Mouse (Mus musculus) lung, adult 2 months (tissue): ENCODE results near the gene Myzap. TPM values are rescaled to one million over a fixed set of nuclear protein-coding genes. Genes with fewer than 3 reads are reported as not detected.
A peak's percentile ranks its signal among the peaks of the same experiment; 100 is the strongest.
"Not testable (repeated sequence)": the region's sequence is repeated elsewhere in the genome, so short reads cannot be mapped to it uniquely, and the experiment has no call there.

ENCODE experiments used
- DNase-seq: peaks from one replicate; pipeline ENCODE4 v3.0.0; 2022
- H3K4me1 ChIP-seq: fragments of 200-500 bp; 2 replicates; pipeline ENCODE4 v1.6.1; 2011; ENCODE audit warnings: low read length; ENCODE audit not compliant: control insufficient read depth, insufficient read depth
- H3K4me3 ChIP-seq: fragments of 200-500 bp; replicated peaks from 2 replicates; pipeline ENCODE3; 2011; ENCODE audit warnings: low read depth, mild to moderate bottlenecking, control low read depth, low read length; ENCODE audit errors: extremely low read depth
- CTCF ChIP-seq: fragments of 200-500 bp; IDR thresholded peaks from 2 replicates; pipeline ENCODE4 v1.5.1; 2011; ENCODE audit warnings: mild to moderate bottlenecking, low read length, control low read depth; ENCODE audit not compliant: insufficient read depth
- POLR2A ChIP-seq: fragments of 200-500 bp; IDR thresholded peaks from 2 replicates; pipeline ENCODE4 v1.6.1; 2011; ENCODE audit warnings: low read depth, mild to moderate bottlenecking, control low read depth, low read length, borderline replicate concordance; ENCODE audit errors: extremely low read depth
- WGBS: fragments of 180-500 bp; shearing (Covaris S2); methylation state at CpG from one replicate; pipeline ENCODE4 v1.1.7; 2018; 5-methylcytosine and 5-hydroxymethylcytosine counted together
- polyA plus RNA-seq: library from polyadenylated mRNA; depleted of rRNA; stranded (reverse); fragments of >200 nt; gene quantifications from 2 replicates; pipeline ENCODE4 v1.2.3, GENCODE M21; 2012

Gene Myzap
- polyA plus RNA-seq, 1 experiment = 79.6 TPM

DNA sequence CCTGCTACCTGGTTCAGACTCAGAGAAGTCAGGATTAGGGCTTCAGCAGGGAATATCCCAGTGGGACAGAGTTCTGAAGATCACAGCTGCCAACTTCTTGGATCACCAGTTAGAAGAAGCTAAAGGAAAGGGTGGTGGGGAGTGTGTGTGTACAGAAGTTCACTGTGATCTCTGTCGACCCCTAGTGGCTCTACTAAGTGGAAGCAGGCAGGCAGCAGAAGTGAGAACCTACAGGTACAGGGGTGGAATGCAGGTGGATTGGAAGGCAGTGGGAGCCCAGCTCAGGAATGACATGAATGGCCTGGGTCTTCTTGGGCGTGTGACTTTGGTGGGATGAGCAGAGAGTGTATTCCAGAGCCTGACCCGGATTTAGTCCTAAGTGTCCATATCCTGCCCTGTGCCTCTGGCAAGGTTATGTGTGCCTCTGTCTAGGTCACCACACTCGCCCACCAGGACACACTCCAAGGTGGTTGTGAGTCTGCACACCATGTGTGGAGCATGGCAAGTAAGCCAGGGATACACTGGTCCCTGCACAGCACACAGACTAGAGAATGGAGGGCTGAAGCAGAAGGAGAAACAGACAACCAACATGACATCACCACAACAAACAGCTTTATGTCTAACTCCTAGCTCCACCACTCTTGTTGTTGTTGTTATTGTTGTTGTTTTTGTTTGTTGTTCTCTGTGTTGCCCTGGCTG is 31.9 kb upstream of the Myzap start:
- peak; percentile 39 for DNase-seq
- Histone ChIP-seq H3K4me3 (no peak overlapping the region), H3K4me1 (0 out of 2 replicates have a peak, but pooled peaks cover 2% of the 10 kb centered on the region)
- TF ChIP-seq CTCF = peak; percentile 92
- TF ChIP-seq POLR2A = no peak
- WGBS = 39% methylated on average over 4 of the region's 4 CpGs

DNA sequence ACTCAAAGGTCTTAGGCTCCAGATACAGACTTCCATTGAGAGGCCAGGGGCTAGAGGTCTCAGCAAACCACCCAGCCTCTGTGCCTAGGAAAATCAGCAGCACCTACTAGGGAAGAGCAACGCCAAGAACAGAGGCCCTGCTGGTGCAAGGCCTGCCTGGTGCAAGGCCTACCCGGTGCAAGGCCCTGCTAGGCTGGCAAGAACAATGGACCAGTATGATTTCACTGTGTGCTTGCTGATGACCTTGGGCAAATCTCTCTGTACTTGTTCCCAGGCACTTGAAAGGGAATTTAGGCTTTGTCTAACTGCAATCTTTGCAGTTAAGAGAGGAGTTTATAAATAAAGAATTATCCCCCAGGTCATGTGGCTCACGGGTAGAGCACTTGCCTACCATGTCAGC is 30.4 kb upstream of the Myzap start:
- TF ChIP-seq CTCF = no peak
- TF ChIP-seq POLR2A = no peak
- Histone ChIP-seq H3K4me1 (0 out of 2 replicates have a peak, but pooled peaks cover 2% of the 10 kb centered on the region), H3K4me3 (no peak overlapping the region)
- DNase-seq = no peak
- WGBS = 57% methylated on average over 3 of the region's 3 CpGs

DNA sequence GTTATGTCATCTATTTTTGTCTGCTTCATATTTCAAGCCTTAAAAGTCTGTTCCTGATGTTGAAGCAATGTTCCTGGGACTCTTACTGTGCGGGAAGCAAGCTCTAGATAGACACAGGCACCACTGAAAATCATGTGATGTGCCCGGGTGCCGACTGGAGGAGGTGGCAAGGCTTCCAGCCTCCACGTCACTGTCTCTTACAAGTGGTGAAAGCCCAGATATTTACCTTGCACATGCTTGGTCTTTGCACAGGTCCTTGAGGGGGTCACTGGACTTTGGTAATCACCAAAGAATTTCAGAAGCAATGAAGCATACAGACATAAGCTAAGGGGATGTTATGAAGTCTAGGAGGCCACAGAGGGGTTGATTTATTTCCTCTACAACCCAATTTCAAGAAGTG is 29.8 kb upstream of the Myzap start:
- H3K4me1 ChIP-seq = 0 out of 2 replicates have a peak, but pooled peaks cover 2% of the 10 kb centered on the region
- 73% methylated on average over 4 of the region's 4 CpGs for WGBS

DNA sequence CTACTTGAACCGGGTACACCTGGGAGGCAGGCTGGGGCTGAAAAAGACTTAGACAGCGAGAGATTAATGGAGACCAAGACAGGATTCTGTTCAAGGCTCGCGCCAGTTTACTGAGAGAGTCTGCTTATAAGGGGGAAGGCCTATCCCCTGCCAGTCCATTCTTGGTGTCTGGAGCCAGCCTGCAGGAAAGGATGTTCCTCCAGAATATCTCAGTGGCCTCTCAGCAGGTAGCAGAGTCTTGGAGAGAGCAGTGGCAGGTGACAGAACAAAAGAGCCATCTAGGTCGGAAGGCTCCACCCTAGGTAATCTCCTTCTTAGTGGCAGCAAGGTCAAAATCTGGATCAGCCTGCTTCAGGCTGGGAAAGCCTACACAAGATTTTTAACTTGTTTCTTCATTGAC is 28.0 kb upstream of the Myzap start:
- not testable (repeated sequence) for DNase-seq, H3K4me1 ChIP-seq, H3K4me3 ChIP-seq
- 86% methylated on average over 5 of the region's 5 CpGs for WGBS

More for the DNA sequence above, 29.8 kb upstream of the Myzap start:
- DNase-seq = no peak
- H3K4me3 ChIP-seq = no peak overlapping the region
- TF ChIP-seq CTCF (no peak), POLR2A (no peak)

DNA sequence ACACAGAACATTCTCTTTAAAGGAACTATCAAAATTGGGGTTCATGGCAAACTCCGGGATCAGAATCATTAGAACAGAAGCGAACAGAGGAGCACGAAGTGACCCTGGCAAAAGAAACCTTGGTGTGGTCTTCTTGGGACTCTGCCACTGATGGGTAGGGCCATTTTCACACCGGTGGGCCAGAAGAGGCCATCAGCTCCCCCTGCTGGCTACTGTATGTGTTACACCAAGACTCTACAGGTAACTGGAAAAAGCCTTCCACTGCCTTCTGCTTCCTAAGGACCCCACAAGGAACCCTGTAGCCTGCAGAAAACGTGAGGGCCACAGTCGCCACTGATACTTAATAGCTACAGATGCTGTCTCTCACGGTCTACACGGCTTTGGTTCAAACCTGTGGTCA is 25.2 kb upstream of the Myzap start:
- no peak for TF ChIP-seq POLR2A
- peak; percentile 75 for TF ChIP-seq CTCF
- H3K4me3 ChIP-seq = no peak overlapping the region
- 47% methylated on average over 8 of the region's 8 CpGs for WGBS
- DNase-seq = peak; percentile 44
- no peaks in the 10 kb centered on the region for H3K4me1 ChIP-seq

DNA sequence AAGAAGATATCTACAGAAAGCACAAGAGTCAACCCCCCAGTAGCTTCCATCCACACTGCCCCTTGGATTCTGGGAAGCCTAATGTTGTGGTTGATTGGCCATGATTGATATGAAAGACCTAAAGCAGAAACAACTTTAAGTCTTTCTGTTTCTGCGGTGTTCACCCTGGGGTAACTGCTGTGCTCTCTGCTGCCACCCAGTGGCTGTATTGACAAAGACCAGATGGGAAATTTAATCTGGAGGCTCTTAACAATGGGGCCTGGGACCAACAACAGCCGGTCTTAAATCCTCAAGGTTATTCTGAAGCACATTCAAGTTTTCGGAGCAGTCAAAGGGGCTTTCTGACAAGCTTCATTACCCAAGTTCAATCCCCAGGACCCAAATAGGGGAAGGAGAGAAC is 24.0 kb upstream of the Myzap start:
- DNase-seq = peak; percentile 74
- TF ChIP-seq POLR2A = no peak
- TF ChIP-seq CTCF = peak; percentile 92
- no peak overlapping the region for H3K4me3 ChIP-seq
- WGBS = 3% methylated on average over 3 of the region's 3 CpGs
- no peaks in the 10 kb centered on the region for H3K4me1 ChIP-seq

DNA sequence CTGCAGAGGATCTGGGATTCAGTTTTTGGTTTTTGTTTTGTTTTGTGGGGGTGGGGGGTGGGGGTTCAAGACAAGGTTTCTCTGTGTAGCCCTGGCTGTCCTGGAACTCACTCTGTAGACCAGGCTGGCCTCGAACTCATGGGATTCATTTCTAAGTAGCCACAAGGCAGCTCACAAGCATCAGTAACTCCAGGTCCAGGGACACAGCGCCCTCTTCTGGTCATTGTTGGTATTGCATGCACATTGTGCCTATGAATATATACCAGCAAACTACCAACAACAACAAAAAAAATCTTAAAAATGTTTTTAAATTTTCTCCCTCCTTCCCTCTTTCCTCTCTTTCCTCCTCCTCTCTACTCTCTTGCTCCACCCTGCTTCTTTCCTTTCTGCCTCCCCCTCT is 22.5 kb upstream of the Myzap start:
- 27% methylated on average over 2 of the region's 2 CpGs for WGBS
- H3K4me1 ChIP-seq = 0 out of 2 replicates have a peak, but pooled peaks cover 2% of the 10 kb centered on the region
- DNase-seq = peak; percentile 55
- TF ChIP-seq CTCF (peak; percentile 82), POLR2A (no peak)
- no peak overlapping the region for H3K4me3 ChIP-seq

DNA sequence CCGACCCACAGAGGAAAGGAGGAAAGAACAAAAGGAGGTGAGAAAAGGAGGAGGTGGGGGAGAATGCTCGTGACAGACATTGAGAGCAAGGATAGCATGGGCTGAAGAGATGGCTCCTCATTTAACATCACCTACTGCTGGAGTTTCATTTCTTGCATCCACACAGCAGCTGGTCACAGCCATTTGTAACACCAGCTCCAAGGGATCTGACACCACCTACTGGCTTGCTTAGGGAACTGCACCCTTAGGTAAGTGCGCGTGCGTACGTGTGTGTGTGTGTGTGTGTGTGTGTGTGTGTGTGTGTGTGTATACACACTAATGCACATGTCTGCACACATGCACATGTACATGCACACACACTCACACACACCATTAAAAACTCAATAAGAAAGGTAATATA is 20.8 kb upstream of the Myzap start:
- peak; percentile 89 for TF ChIP-seq CTCF
- no peak for TF ChIP-seq POLR2A
- DNase-seq = no peak
- Histone ChIP-seq H3K4me1 (peaks cover 8% of the 10 kb centered on the region), H3K4me3 (no peak overlapping the region)
- 73% methylated on average over 6 of the region's 6 CpGs for WGBS

DNA sequence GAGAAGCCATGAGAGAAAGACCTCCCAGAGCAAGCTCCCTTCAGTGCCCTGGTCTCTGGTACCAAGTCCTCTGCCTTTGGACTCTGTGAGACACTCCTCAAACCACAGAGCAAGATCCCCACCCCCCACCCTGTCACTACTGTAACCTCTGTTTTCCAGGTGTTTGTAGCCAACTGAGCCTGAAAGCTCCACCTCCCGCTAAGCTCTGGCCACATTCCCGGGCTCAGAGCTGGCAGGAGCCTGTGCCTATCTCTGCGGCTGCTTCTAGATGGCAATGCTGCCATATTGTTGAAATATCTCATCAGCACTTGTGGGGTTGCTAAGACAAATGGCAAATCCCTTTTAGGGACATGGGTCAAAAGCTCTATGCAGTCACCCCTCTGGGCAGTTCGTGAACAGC is 19.7 kb upstream of the Myzap start:
- Histone ChIP-seq H3K4me3 (no peak overlapping the region), H3K4me1 (peaks cover 12% of the 10 kb centered on the region)
- WGBS = 63% methylated on average over 4 of the region's 4 CpGs
- TF ChIP-seq CTCF (no peak), POLR2A (no peak)
- DNase-seq = no peak

DNA sequence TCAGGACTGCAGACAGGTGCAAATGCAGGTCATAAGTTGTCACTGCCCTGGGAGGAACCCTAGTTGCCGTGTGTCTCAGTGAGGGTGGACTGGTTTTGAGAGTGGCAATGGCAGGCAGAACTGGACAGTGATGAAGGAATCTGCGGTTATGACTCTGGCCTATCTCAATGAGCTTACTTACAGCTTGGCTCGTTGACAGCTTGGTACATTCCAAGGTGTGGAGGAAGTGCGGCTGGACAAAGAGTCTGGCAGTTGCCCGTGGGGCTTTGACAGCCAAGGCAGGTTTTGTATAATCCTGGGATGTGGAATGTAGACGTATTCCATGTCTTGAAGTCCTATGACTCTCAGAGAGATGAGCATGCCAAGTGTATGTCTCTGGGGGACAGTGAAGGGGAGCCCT is 16.9 kb upstream of the Myzap start:
- WGBS = 31% methylated on average over 6 of the region's 6 CpGs
- Histone ChIP-seq H3K4me3 (no peak overlapping the region), H3K4me1 (peaks cover 14% of the 10 kb centered on the region)
- peak; percentile 40 for DNase-seq
- TF ChIP-seq CTCF (no peak), POLR2A (no peak)
